Mouse (Mus musculus) midbrain, embryonic 16.5 days (tissue): ENCODE data around the gene Abca4. TPM values are rescaled to one million over a fixed set of nuclear protein-coding genes. Genes with fewer than 3 reads are reported as not detected.

ENCODE experiments used
- ATAC-seq: fragments of 200-750 bp; cut with Nextera tagmentation; 2 replicates; pipeline ENCODE4 v1.8.0; 2017; ENCODE audit warnings: moderate TSS enrichment
- H3K27ac ChIP-seq: fragments of 300-500 bp; sonication (generic); 2 replicates; pipeline ENCODE4 v1.5.1; 2014; ENCODE audit warnings: mild to moderate bottlenecking, low read length, mixed read lengths
- H3K27me3 ChIP-seq: fragments of 300-500 bp; sonication (generic); 2 replicates; pipeline ENCODE4 v1.6.1; 2014; ENCODE audit warnings: low read depth, low read length, mixed read lengths; ENCODE audit not compliant: control insufficient read depth, insufficient read depth
- H3K36me3 ChIP-seq: fragments of 300-500 bp; sonication (generic); 2 replicates; pipeline ENCODE4 v1.6.1; 2014; ENCODE audit warnings: mild to moderate bottlenecking, low read length, moderate library complexity, mixed read lengths; ENCODE audit not compliant: control insufficient read depth, insufficient read depth
- H3K4me1 ChIP-seq: fragments of 300-500 bp; sonication (generic); 2 replicates; pipeline ENCODE4 v1.6.1; 2014; ENCODE audit warnings: mild to moderate bottlenecking, low read length, mixed read lengths; ENCODE audit not compliant: control insufficient read depth, insufficient read depth
- H3K4me2 ChIP-seq: fragments of 300-500 bp; sonication (generic); 2 replicates; pipeline ENCODE4 v1.6.1; 2014; ENCODE audit warnings: mild to moderate bottlenecking, low read length, mixed read lengths
- H3K4me3 ChIP-seq: fragments of 300-500 bp; sonication (generic); 2 replicates; pipeline ENCODE4 v1.5.1; 2014; ENCODE audit warnings: low read depth, mild to moderate bottlenecking, low read length, moderate library complexity, mixed read lengths
- H3K9ac ChIP-seq: fragments of 300-500 bp; sonication (generic); 2 replicates; pipeline ENCODE4 v1.6.1; 2014; ENCODE audit warnings: low read depth, low read length, mixed read lengths
- H3K9me3 ChIP-seq: fragments of 300-500 bp; sonication (generic); replicated peaks from 2 replicates; pipeline ENCODE4 v1.6.1; 2014; ENCODE audit warnings: mild to moderate bottlenecking, low read length, mixed read lengths; ENCODE audit not compliant: control insufficient read depth, poor library complexity, severe bottlenecking
- WGBS: fragments of 180-500 bp; shearing (Covaris S2); extraction: QIAGEN DNeasy Blood & Tissue Kit; methylation state at CpG from one replicate; pipeline ENCODE4 v1.1.7; 2014; 5-methylcytosine and 5-hydroxymethylcytosine counted together
- polyA plus RNA-seq: library from polyadenylated mRNA; unstranded; fragments of >200 nt; fragmentation: Nextera tagmentation; extraction: Ambion mirVana; gene quantifications from 2 replicates; pipeline ENCODE4 v1.2.1, GENCODE M21; 2015

Gene Abca4
- polyA plus RNA-seq, 1 experiment from 2014 or later, result 0.93 TPM

- Histone ChIP-seq H3K9me3 (no peaks in the 10 kb centered on the region), H3K4me3 (no peak overlapping the region), H3K9ac (no peak overlapping the region), H3K4me2 (no peak overlapping the region), H3K27me3 (peaks cover 8% of the 10 kb centered on the region; the same call in 1 of the 2 replicates), H3K27ac (no peak overlapping the region), H3K36me3 (no peaks in the 10 kb centered on the region), H3K4me1 (peaks cover 13% of the 10 kb centered on the region)
- ATAC-seq, result no peak
- 88% methylated on average over 11 of the region's 11 CpGs for WGBS
Observed at GRCm38 (mm10) chr3:122088054-122088681, 43.9 kb downstream of the Abca4 start.

- peaks cover 4% of the 10 kb centered on the region for H3K27me3 ChIP-seq
- H3K4me2 ChIP-seq, result no peak overlapping the region
- H3K36me3 ChIP-seq, result no peaks in the 10 kb centered on the region
- no peak overlapping the region for H3K27ac ChIP-seq
- H3K4me1 ChIP-seq, result peaks cover 6% of the 10 kb centered on the region
- 84% methylated on average over 6 of the region's 6 CpGs for WGBS
- no peak overlapping the region for H3K4me3 ChIP-seq
- H3K9me3 ChIP-seq, result no peaks in the 10 kb centered on the region
- no peak for ATAC-seq
- no peak overlapping the region for H3K9ac ChIP-seq
Observed at GRCm38 (mm10) chr3:122090338-122090737, 46.1 kb downstream of the Abca4 start.

GRCm38 (mm10) chr3:122099713-122100112, 55.5 kb downstream of the Abca4 start:
- H3K9ac ChIP-seq, result no peak overlapping the region
- no peaks in the 10 kb centered on the region; the same call in 1 of the 2 replicates for H3K27me3 ChIP-seq
- H3K4me2 ChIP-seq, result no peak overlapping the region
- no peaks in the 10 kb centered on the region for H3K36me3 ChIP-seq
- H3K9me3 ChIP-seq, result no peaks in the 10 kb centered on the region
- no peak overlapping the region for H3K4me3 ChIP-seq
- H3K27ac ChIP-seq, result no peak overlapping the region
- no peak for ATAC-seq
- 75% methylated on average over 5 of the region's 5 CpGs for WGBS
- H3K4me1 ChIP-seq, result no peaks in the 10 kb centered on the region

GRCm38 (mm10) chr3:122102091-122102490, 57.8 kb downstream of the Abca4 start:
- Histone ChIP-seq H3K9ac (no peak overlapping the region), H3K27me3 (no peaks in the 10 kb centered on the region), H3K9me3 (no peaks in the 10 kb centered on the region), H3K4me3 (no peak overlapping the region), H3K36me3 (no peaks in the 10 kb centered on the region), H3K27ac (no peak overlapping the region), H3K4me2 (no peak overlapping the region), H3K4me1 (no peaks in the 10 kb centered on the region)
- WGBS, result 57% methylated on average over 7 of the region's 7 CpGs
- no peak for ATAC-seq

- Histone ChIP-seq H3K9me3 (no peaks in the 10 kb centered on the region), H3K36me3 (no peaks in the 10 kb centered on the region), H3K4me3 (no peak overlapping the region), H3K4me2 (peak overlapping the region; percentile 23; the same call in 1 of the 2 replicates), H3K27ac (no peak overlapping the region), H3K27me3 (no peaks in the 10 kb centered on the region), H3K4me1 (no peaks in the 10 kb centered on the region), H3K9ac (no peak overlapping the region)
- WGBS, result 27% methylated on average over 20 of the region's 20 CpGs
- ATAC-seq, result peak; percentile 66; the same call in 1 of the 2 replicates
Observed at GRCm38 (mm10) chr3:122103864-122104808, 59.9 kb downstream of the Abca4 start.

- H3K36me3 ChIP-seq, result no peaks in the 10 kb centered on the region
- WGBS, result 82% methylated on average over 8 of the region's 8 CpGs
- H3K9ac ChIP-seq, result no peak overlapping the region
- H3K27me3 ChIP-seq, result no peaks in the 10 kb centered on the region
- no peaks in the 10 kb centered on the region for H3K4me1 ChIP-seq
- H3K4me3 ChIP-seq, result no peak overlapping the region
- H3K27ac ChIP-seq, result no peak overlapping the region
- H3K4me2 ChIP-seq, result no peak overlapping the region
- H3K9me3 ChIP-seq, result no peaks in the 10 kb centered on the region
- ATAC-seq, result no peak
Observed at GRCm38 (mm10) chr3:122106920-122107319, 62.7 kb downstream of the Abca4 start.

GRCm38 (mm10) chr3:122107643-122108194, 63.5 kb downstream of the Abca4 start:
- Histone ChIP-seq H3K27ac (no peak overlapping the region), H3K4me1 (no peaks in the 10 kb centered on the region), H3K9ac (no peak overlapping the region), H3K27me3 (peaks cover 3% of the 10 kb centered on the region; the same call in 1 of the 2 replicates), H3K36me3 (no peaks in the 10 kb centered on the region), H3K4me3 (no peak overlapping the region), H3K4me2 (no peak overlapping the region), H3K9me3 (no peaks in the 10 kb centered on the region)
- WGBS, result 81% methylated on average over 14 of the region's 14 CpGs
- no peak for ATAC-seq

- H3K4me2 ChIP-seq, result no peak overlapping the region
- H3K4me3 ChIP-seq, result no peak overlapping the region
- no peak for ATAC-seq
- H3K36me3 ChIP-seq, result no peaks in the 10 kb centered on the region
- 88% methylated on average over 4 of the region's 4 CpGs for WGBS
- H3K27ac ChIP-seq, result no peak overlapping the region
- H3K4me1 ChIP-seq, result no peaks in the 10 kb centered on the region
- no peaks in the 10 kb centered on the region for H3K9me3 ChIP-seq
- H3K9ac ChIP-seq, result no peak overlapping the region
- peaks cover 3% of the 10 kb centered on the region; the same call in 1 of the 2 replicates for H3K27me3 ChIP-seq
Observed at GRCm38 (mm10) chr3:122109461-122109860, 65.2 kb downstream of the Abca4 start.
